Mouse (Mus musculus) thymus, adult 2 months (tissue): Measurements from ENCODE around the gene Pld6.

Experiments
- CTCF ChIP-seq: fragments of 200-500 bp; IDR thresholded peaks from 2 replicates; pipeline ENCODE4 v1.5.1; 2012; ENCODE audit warnings: mild to moderate bottlenecking, control low read depth, low read length, moderate library complexity, borderline replicate concordance; ENCODE audit not compliant: control insufficient read depth, poor library complexity, insufficient read depth; ENCODE audit errors: extremely low read depth
- POLR2A ChIP-seq: fragments of 200-500 bp; IDR thresholded peaks from 2 replicates; pipeline ENCODE4 v1.6.1; 2012; ENCODE audit warnings: mild to moderate bottlenecking, low read length, control low read depth, moderate library complexity; ENCODE audit not compliant: control insufficient read depth, poor library complexity, insufficient read depth; ENCODE audit errors: extremely low read depth

- TF ChIP-seq POLR2A: no peak
- TF ChIP-seq CTCF: no peak
These were observed 1.9 kb upstream of the Pld6 start for GRCm38 (mm10) chr11:59789311-59789710.
